Mouse (Mus musculus) thymus, adult 2 months (tissue): ENCODE measurements around the gene Gm28729.

Experiments used
- CTCF ChIP-seq: fragments of 200-500 bp; IDR thresholded peaks from 2 replicates; pipeline ENCODE4 v1.5.1; 2012; ENCODE audit warnings: mild to moderate bottlenecking, control low read depth, low read length, moderate library complexity, borderline replicate concordance; ENCODE audit not compliant: control insufficient read depth, poor library complexity, insufficient read depth; ENCODE audit errors: extremely low read depth
- POLR2A ChIP-seq: fragments of 200-500 bp; IDR thresholded peaks from 2 replicates; pipeline ENCODE4 v1.6.1; 2012; ENCODE audit warnings: mild to moderate bottlenecking, low read length, control low read depth, moderate library complexity; ENCODE audit not compliant: control insufficient read depth, poor library complexity, insufficient read depth; ENCODE audit errors: extremely low read depth

GRCm38 (mm10) chr9:96515737-96516136, 9.3 kb downstream of the Gm28729 start:
- TF ChIP-seq CTCF, result no peak
- TF ChIP-seq POLR2A, result no peak
